Mouse (Mus musculus) central nervous system, embryonic 14 days (tissue): Measurements from ENCODE around the gene Smg8. TPM values are rescaled to one million over a fixed set of nuclear protein-coding genes. Genes with fewer than 3 reads are reported as not detected.

Experiments
- polyA plus RNA-seq: library from polyadenylated mRNA; depleted of rRNA; stranded (reverse); fragments of >200 nt; gene quantifications from 2 replicates; pipeline ENCODE4 v1.2.3, GENCODE M21; 2012; rRNA removed

Gene Smg8
- polyA plus RNA-seq = 19.1 and 19.5 TPM in 2 replicates

GRCm38 (mm10) chr11:87086290-87086984, at the start of gene Smg8:
TSS of gene Smg8 (minus strand) at chr11:87086774.

GRCm38 (mm10) chr11:87126824-87127816, 40.5 kb upstream of the Smg8 start, which contains the start of gene Trim37:
TSS of gene Trim37 (plus strand) at chr11:87127077.

GRCm38 (mm10) chr11:87108755-87109518, 22.4 kb upstream of the Smg8 start, which contains the start of gene Ska2:
TSS of gene Ska2 (plus strand) at chr11:87109234.

GRCm38 (mm10) chr11:87108409-87108754, 21.8 kb upstream of the Smg8 start, which contains the start of gene Prr11:
TSS of gene Prr11 (minus strand) at chr11:87108708.

GRCm38 (mm10) chr11:87073866-87074440, 12.6 kb downstream of the Smg8 start, which contains the start of gene Gdpd1:
TSS of gene Gdpd1 (minus strand) at chr11:87074062.

Other genes starting within 250 kb of the Smg8 start
- 7.1 and 7.2 TPM in 2 replicates for gene Ypel2, start 93.1 kb downstream of the Smg8 start, polyA plus RNA-seq
- 60.0 and 75.1 TPM in 2 replicates for gene Gdpd1, start 12.7 kb downstream of the Smg8 start, polyA plus RNA-seq
- gene Prr11, start 21.9 kb upstream of the Smg8 start, polyA plus RNA-seq = 10.5 and 12.8 TPM in 2 replicates
- 50.2 and 58.8 TPM in 2 replicates for gene Ska2, start 22.5 kb upstream of the Smg8 start, polyA plus RNA-seq
- gene Trim37, start 40.3 kb upstream of the Smg8 start, polyA plus RNA-seq = 45.9 and 51.7 TPM in 2 replicates